Mouse (Mus musculus) C2C12 (cell line): ENCODE data around the gene Cdk19. TPM values are rescaled to one million over a fixed set of nuclear protein-coding genes. Genes with fewer than 3 reads are reported as not detected.

Experiments used
- H3K27me3 ChIP-seq: one replicate; pipeline ENCODE4 v1.6.1; 2011; ENCODE audit not compliant: control insufficient read depth, insufficient read depth, insufficient read length
- H3K36me3 ChIP-seq: one replicate; pipeline ENCODE4 v1.6.1; 2011; ENCODE audit not compliant: control insufficient read depth, insufficient read depth
- H3K4me3 ChIP-seq: one replicate; pipeline ENCODE4 v1.5.1; 2011; ENCODE audit warnings: mild to moderate bottlenecking, control low read depth; ENCODE audit not compliant: poor library complexity, insufficient read depth, severe bottlenecking
- H3K79me2 ChIP-seq: one replicate; pipeline ENCODE4 v1.6.1; 2011; ENCODE audit not compliant: control insufficient read depth, insufficient read depth
- H3K79me3 ChIP-seq: one replicate; pipeline ENCODE4 v1.6.1; 2011; ENCODE audit warnings: low read depth, control low read depth
- H3ac ChIP-seq: one replicate; pipeline ENCODE3; 2011; ENCODE audit warnings: low read depth; ENCODE audit not compliant: control insufficient read depth, insufficient read length
- CEBPB ChIP-seq: IDR thresholded peaks from one replicate; pipeline ENCODE4 v1.6.1; 2011; ENCODE audit warnings: low read depth, mild to moderate bottlenecking, control low read depth, moderate library complexity
- CTCF ChIP-seq: IDR thresholded peaks from one replicate; pipeline ENCODE4 v1.5.1; 2011; ENCODE audit not compliant: control insufficient read depth, insufficient read depth, insufficient read length
- FOSL1 ChIP-seq: IDR thresholded peaks from one replicate; pipeline ENCODE4 v1.8.0; 2011; ENCODE audit warnings: mild to moderate bottlenecking, low read length; ENCODE audit not compliant: poor library complexity, insufficient read depth, severe bottlenecking
- MAX ChIP-seq: IDR thresholded peaks from one replicate; pipeline ENCODE4 v1.6.1; 2011; ENCODE audit warnings: mild to moderate bottlenecking, control low read depth
- MYOD1 ChIP-seq: IDR thresholded peaks from one replicate; pipeline ENCODE4 v1.6.1; 2011; ENCODE audit warnings: low read depth; ENCODE audit not compliant: control insufficient read depth, insufficient read length
- MYOG ChIP-seq: IDR thresholded peaks from one replicate; pipeline ENCODE4 v1.6.1; 2011; ENCODE audit not compliant: control insufficient read depth, insufficient read length; ENCODE audit errors: extremely low read depth
- USF1 ChIP-seq: IDR thresholded peaks from one replicate; pipeline ENCODE4 v1.6.1; 2011; ENCODE audit warnings: low read depth, mild to moderate bottlenecking, control low read depth, moderate library complexity
- polyA plus RNA-seq: library from polyadenylated mRNA; unstranded; fragments of >200 nt; fragmentation: generic; extraction: Trizol; gene quantifications from one replicate; pipeline ENCODE4 v1.2.1, GENCODE M21; 2012; ENCODE audit warnings: missing spikeins

Gene Cdk19
- polyA plus RNA-seq, 1 experiment = 3.9 TPM

DNA sequence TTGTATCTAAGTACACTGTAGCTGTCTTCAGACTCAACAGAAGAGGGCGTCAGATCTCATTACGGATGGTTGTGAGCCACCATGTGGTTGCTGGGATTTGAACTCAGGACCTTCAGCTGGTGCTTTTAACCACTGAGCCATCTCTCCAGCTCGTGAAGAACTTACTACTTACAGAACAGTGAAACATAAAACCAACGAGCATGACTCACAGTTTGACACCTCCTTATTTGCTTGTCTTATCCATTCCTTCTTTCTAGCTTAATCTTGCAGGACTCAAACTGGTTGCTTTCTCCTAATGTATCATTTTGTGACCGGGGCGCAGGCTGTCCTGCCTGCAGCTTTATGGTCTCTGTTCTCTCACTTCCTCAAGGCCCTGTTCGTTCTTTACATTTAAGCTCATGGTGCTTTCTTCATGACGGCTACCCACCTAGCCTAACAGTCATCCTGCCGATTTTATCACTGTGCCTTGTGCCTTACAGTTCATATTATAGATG lies 8.1 kb downstream of the Cdk19 start:
- H3K27me3 ChIP-seq = no peaks in the 10 kb centered on the region
- TF ChIP-seq FOSL1 (no peak), MYOD1 (no peak), CEBPB (no peak), CTCF (no peak), USF1 (no peak), MYOG (no peak), MAX (no peak)
- H3K4me3 ChIP-seq = no peak overlapping the region

DNA sequence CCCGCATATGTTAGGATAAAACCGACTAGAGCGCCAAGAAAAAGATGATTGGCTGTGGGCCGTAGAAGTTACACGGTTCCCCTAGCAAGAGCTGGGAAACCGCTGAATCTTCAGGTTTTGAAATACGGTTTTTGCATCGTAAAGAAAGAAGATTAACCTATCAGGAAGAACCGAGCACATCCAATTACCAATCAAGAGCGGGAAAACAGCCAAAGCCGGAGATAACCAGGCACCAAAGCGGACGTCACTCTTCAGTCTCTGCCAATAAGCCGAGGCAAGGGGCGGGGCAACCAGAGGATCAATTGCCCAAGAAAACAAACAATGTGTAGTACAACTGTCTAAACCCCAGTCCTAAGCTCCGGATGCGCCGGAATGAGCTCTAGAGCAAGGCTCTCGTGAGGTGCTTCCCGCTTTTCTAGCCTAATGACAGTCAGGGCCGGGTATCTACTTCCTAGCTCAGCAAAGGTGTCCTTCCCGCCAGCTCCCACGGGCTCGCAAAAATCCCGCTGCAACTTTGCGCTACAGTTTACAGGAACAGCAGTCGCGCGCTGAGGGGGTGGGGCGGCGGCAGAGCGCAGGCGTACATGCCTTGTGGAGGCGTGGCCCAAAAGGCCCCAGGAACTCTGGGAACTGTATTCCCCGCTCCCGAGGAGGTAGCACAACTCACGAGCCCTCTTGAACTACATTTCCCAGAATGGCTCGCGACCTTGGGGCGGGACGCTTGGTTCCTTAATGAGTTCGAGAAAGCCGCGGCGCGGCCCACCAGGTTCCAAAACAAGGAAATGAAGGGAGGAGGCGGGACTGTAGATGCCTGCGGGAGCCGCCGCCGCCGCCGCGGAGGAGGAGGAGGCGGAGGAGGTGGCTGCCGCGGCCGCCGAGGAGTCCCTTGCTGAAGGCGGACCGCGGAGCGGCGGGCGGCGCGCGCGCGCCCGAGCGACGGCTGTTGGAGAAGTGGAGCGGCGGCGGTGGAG lies 9.5 kb downstream of the Cdk19 start:
- Histone ChIP-seq H3ac (peak overlapping the region; percentile 91), H3K79me3 (peaks cover 4% of the 10 kb centered on the region), H3K27me3 (no peaks in the 10 kb centered on the region), H3K36me3 (no peaks in the 10 kb centered on the region), H3K4me3 (peak overlapping the region; percentile 92), H3K79me2 (peaks cover 35% of the 10 kb centered on the region)
- no peak for TF ChIP-seq MAX
- no peak for TF ChIP-seq MYOG
- TF ChIP-seq CEBPB = no peak
- TF ChIP-seq USF1 = no peak

More for the DNA sequence above, 8.1 kb downstream of the Cdk19 start:
- Histone ChIP-seq H3K79me3 (peaks cover 3% of the 10 kb centered on the region), H3K79me2 (peaks cover 22% of the 10 kb centered on the region), H3K36me3 (no peaks in the 10 kb centered on the region), H3ac (peak overlapping the region; percentile 12)

DNA sequence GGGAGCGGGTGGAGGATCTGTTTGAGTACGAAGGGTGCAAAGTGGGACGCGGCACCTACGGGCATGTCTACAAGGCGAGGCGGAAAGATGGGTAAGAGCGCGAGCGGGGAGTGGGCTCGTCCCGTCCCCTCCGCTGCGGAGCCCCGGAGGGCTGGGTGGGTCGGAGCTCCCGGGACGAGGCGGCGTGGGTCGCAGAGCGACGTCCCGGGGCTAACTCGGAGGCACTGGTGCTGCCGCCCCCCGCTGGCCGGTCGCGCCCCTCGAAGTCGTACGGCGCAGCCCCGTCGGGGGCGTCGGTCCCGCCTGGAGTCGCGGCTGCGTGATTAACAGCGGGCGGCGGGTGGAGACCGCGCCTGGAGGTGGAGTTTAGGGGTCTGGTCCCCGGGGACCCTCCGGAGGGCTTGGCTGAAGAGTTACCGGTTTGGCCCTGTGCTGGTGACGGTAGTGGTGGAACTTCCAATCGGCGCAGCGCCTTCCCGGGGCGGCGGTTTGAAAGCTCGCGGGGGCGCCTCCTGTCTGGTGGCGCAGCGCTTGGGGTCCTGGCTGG lies 10.3 kb downstream of the Cdk19 start:
- no peaks in the 10 kb centered on the region for H3K36me3 ChIP-seq

DNA sequence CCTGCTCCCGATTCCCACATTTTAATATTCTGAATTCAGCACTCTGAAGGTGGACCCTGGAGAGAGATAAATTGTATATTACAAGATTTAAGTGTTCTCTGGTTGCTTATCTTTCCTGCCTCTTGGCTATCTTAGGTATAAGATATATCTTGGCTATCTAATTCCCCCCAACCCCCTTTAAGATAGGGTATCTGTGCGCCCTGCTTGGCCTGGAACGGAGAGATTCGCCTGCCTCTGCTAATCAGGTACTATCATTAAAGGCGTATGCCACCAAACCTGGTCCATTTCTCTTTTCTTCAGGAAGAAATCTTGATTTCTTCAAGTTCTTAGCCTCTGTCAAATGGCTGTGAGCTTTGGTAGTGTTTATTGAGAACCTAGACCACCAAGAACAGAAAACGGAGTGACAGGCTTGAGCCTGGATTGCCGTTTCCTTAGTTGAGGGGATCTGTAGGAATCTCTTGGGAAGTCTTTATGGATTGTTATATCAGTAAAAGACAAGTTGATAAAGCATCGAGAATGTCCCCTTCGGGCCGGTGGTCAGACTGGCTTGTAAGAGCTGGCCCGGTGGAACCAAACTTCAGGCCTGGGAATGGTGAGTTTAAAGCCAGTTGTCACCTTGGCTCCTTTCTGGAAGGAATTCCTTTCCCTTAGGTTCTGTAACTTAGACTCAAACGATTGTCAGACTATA lies 11.0 kb downstream of the Cdk19 start:
- Histone ChIP-seq H3K36me3 (no peaks in the 10 kb centered on the region), H3K79me2 (peaks cover 50% of the 10 kb centered on the region), H3K4me3 (peak overlapping the region; percentile 92), H3K79me3 (peaks cover 8% of the 10 kb centered on the region), H3ac (peak overlapping the region; percentile 91), H3K27me3 (no peaks in the 10 kb centered on the region)
- TF ChIP-seq MYOD1 (no peak), FOSL1 (no peak), MAX (no peak), USF1 (no peak), CEBPB (no peak), CTCF (no peak), MYOG (no peak)

More for the DNA sequence above, 10.3 kb downstream of the Cdk19 start:
- peak; percentile 57 for TF ChIP-seq CTCF
- TF ChIP-seq CEBPB = no peak
- H3K27me3 ChIP-seq = no peaks in the 10 kb centered on the region
- peaks cover 44% of the 10 kb centered on the region for H3K79me2 ChIP-seq
- H3K4me3 ChIP-seq = peak overlapping the region; percentile 92
- peaks cover 8% of the 10 kb centered on the region for H3K79me3 ChIP-seq
- peak overlapping the region; percentile 91 for H3ac ChIP-seq

DNA sequence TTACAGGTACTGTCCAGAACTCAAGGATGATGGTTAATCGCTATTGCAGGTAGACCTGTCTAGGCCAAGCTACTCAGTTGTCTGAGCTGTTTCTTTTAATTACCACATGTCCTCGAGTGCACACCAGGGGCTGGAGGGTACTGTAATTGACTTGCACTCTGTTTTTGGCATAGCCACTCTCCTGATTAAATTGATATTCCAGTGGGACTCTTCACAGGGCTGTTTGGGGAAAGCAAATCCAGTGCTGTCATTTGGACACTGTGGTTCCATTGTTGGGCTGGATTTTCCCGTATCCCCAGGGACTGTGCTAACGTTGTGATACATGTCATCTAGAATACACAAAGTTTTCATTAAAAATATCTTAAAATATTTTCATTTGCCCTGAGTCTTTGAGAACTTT lies 11.8 kb downstream of the Cdk19 start:
- Histone ChIP-seq H3K79me2 (peaks cover 51% of the 10 kb centered on the region), H3ac (no peak overlapping the region), H3K79me3 (peaks cover 10% of the 10 kb centered on the region), H3K27me3 (no peaks in the 10 kb centered on the region), H3K36me3 (no peaks in the 10 kb centered on the region), H3K4me3 (no peak overlapping the region)
- TF ChIP-seq CTCF (no peak), MAX (no peak), USF1 (no peak), FOSL1 (no peak), CEBPB (no peak), MYOD1 (no peak), MYOG (no peak)

DNA sequence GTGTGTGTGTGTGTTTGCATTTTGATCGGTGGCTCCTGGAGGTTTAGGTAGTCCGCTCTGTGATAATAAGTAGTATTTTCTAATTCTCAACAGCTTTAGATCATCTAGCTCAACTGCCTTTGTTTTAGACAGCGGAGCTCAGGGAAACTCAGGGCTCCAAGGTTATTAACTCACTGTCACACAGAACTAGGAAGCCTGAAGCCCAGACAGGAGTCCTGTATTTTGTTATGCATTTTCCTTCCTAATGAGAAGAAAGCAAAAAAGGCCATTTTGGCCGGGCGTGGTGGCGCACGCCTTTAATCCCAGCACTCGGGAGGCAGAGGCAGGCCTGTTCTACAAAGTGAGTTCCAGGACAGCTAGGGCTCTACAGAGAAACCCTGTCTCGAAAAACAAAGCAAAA lies 14.7 kb downstream of the Cdk19 start:
- H3ac ChIP-seq = no peak overlapping the region
- H3K36me3 ChIP-seq = no peaks in the 10 kb centered on the region
- no peak overlapping the region for H3K4me3 ChIP-seq
- H3K27me3 ChIP-seq = no peaks in the 10 kb centered on the region
- peaks cover 10% of the 10 kb centered on the region for H3K79me3 ChIP-seq
- peaks cover 51% of the 10 kb centered on the region for H3K79me2 ChIP-seq
- TF ChIP-seq MYOG (no peak), USF1 (no peak), MAX (no peak), FOSL1 (no peak), CEBPB (no peak), MYOD1 (no peak)
